Mouse (Mus musculus) T-cell, adult 2 months (primary cell): ENCODE data around the gene 2900026A02Rik.

Experiments
- DNase-seq: peaks from one replicate; pipeline ENCODE4 v3.0.0; 2022; ENCODE audit warnings: low spot score

Gene 2900026A02Rik

DNA sequence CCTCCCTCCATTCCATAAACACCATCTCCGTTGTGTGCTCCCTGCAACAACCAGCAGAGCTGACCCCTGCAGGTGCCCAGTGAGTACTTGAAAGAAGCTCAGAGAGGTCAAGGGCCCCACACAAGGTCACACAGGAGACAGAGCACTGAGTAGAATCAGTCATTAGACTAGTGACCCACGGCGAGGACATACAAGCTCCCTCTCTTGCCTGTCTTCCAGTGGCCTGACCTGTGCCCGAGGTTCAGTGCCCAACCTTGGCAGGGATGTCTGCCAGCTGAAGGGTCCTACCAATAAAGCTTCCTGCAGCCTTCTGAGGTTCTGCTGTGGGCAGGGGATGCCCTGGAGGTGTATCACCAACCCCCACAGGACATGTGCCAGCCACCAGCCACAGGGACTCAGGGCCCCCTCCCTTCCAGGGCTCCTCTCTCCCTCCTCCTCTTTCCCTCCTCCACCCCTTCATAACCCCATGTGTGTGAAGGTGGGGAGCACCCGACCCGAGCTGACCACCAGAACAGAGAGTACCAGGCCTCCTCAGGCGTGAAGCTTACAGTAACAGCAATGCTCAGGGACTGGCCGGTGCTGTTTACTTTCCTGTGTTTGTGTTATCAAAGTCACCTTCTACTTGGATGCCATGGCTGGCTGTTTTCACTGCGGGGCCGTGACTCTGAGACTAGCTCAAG, 8.7 kb downstream of the 2900026A02Rik start:
- no peak for DNase-seq

DNA sequence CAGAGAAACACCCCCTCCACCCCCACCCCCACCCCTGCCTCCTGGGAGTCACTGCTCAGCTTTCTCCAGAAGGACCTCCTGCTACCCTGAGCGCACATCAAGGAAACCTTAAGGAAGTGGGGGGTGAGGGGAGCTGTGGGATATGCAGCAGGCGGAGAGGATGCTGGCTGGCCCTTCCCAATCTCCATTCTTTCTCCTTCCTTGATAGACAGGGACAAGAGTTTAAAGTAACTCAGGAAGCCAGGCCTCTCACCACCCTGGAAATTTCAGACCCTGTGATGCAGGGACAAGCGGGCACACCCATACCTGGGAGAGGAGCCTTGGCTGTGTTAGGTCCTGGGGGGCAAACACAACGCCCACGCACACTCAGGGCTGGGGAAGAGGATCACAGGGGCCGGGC, 10.7 kb downstream of the 2900026A02Rik start:
- no peak for DNase-seq

GRCm38 (mm10) chr5:113209898-113210297, 11.1 kb downstream of the 2900026A02Rik start:
- no peak for DNase-seq

DNA sequence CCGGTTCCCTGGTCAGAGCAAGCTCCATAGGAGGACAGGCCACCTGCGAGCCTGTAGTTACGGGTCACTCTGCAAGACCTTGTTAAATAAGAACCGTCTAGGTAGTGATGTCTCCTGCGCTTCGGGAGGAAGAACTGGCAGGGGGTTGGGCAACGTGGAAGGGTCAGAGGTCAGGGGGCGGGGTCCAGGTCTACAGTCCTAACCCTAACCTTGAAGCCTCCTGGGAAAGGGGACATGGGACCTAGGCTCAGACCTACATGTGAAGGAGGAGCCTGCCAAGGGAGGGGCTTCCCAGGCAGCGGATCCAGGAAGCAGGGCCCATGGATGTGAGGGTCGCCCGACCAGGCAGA, 11.7 kb downstream of the 2900026A02Rik start:
- no peak for DNase-seq

- DNase-seq, result no peak
These were observed 12.2 kb downstream of the 2900026A02Rik start for GRCm38 (mm10) chr5:113208622-113209400.

- DNase-seq, result no peak
These were observed 13.0 kb downstream of the 2900026A02Rik start for GRCm38 (mm10) chr5:113208048-113208447.

DNA sequence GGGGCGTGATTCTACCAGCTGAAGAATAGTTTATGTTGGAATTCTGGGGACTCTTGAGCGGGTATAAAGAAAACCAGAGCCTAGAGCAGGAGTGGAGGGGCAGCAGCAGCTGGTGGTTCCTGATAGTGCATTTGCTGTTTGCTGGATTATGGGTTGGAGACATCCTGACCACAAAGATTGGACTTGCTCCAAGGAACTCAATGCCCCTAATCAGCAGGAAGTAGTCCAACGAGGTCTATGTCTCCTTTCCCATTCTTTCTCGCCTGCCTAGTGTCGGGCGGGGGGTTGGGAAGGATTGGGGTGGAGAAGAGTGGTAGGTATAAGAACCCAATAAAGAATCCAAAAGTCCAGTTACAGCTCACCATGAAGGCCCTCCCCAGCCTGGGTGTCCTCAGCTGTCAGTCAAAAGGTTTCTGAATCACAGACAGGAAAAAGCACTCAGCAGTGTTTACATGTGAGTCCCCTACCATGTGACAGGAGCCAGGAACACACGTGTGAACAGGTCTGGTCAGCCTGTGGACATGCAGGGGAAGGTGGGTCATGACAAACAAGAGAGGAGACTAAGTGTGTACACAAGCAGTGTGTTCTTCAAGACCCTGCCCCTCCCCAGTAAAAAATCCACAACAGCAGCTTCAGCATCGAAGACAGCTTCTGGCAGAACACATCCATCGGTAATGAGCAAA, 14.2 kb downstream of the 2900026A02Rik start:
- DNase-seq, result no peak

DNA sequence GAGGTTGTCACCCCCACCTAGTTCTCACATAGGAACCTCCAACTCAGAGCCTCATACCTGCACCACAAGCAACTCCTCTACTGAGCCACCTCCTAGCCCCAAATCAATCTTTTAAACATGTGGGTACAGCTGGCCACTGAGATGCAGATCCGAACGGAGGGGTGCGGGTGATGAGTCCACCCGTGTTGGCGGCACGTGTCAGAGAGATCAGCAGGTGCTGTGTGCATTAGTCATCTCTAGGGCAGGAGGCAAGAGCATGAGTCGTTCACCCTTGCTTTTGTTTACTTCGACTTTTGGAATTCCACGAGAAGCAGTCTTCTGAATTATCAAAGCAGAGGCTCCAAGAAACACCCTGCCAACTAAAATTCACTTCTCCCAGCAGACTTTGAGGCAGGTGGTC, 16.8 kb downstream of the 2900026A02Rik start:
- DNase-seq, result no peak

- no peak for DNase-seq
These were observed 21.3 kb downstream of the 2900026A02Rik start for GRCm38 (mm10) chr5:113199772-113200134.

DNA sequence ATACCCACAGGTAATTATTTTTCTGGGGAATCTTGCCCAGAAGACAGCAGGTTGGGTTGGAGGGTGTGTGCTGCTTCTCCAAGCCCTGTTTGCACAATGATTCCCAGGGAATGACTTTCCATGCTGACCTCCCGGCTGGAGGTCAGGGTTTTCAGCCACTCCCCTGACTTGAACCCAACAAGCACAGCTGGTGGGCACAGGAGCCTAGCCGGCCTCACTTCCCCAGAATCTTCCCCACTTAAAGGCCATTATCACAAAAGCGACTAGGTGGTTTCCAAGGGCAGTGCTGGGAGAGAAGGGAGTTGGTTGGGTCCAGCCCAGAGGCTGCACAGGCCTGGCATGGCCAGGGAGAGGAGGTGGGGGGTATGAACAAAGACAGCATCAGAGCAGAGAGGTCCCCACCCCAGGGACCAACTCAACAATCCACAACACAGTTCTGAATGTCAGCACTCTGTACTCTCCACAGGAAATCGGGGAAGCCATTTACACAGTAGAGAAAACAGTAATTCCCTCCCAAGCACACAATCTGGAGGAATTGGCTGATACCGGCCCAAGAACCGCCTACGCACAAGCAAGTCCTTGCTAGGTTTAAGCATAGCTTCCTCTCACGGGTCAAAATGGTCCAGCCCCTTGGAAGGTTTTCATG, 21.8 kb downstream of the 2900026A02Rik start:
- no peak for DNase-seq

- no peak for DNase-seq
These were observed 23.9 kb downstream of the 2900026A02Rik start for GRCm38 (mm10) chr5:113196916-113197794.

- DNase-seq, result no peak
These were observed 25.1 kb downstream of the 2900026A02Rik start for GRCm38 (mm10) chr5:113195907-113196306.

- DNase-seq, result no peak
These were observed 25.6 kb downstream of the 2900026A02Rik start for GRCm38 (mm10) chr5:113195451-113195850.

DNA sequence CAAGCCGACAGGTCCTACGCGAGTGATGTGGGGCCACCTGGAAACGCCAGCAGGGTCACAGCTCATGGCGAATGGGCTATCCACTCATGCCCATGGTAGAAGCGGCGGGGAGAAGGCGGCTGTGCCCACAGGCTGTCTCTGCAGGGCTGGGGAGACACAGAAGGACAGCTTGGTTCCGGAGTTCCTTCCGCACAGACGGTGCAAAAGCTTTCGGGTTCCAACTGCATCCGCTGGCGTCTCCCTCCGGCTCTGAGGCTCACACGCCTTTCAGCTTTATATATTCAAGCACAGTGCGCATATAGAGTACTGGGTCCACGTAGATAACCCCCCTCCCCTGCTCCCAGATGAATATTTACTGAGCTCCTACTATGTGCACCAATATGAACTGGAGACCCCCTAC, 27.3 kb downstream of the 2900026A02Rik start:
- no peak for DNase-seq

DNA sequence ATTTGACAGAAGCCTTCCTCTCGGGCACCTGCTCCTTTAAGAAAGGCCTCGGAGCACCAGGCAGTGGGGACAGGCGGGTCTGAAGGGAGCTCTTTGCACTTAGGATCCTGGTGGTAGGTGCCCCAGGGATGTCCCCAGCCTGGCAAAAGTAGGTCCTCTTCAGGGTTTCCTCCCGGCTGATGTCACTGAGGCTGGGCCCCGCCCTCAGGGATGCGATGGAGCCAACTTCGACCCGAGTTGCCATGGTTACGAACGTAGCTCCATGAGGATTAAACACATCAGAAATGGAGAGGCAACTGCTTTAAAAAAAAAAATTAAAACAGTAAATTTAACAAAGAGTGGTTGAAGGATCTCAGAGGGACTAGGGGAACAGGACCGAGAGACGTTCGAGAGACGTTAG, 29.1 kb downstream of the 2900026A02Rik start:
- DNase-seq, result no peak

GRCm38 (mm10) chr5:113190558-113190957, 30.5 kb downstream of the 2900026A02Rik start:
- DNase-seq, result no peak

- DNase-seq, result no peak
These were observed 39.6 kb downstream of the 2900026A02Rik start for GRCm38 (mm10) chr5:113181441-113181840.

DNA sequence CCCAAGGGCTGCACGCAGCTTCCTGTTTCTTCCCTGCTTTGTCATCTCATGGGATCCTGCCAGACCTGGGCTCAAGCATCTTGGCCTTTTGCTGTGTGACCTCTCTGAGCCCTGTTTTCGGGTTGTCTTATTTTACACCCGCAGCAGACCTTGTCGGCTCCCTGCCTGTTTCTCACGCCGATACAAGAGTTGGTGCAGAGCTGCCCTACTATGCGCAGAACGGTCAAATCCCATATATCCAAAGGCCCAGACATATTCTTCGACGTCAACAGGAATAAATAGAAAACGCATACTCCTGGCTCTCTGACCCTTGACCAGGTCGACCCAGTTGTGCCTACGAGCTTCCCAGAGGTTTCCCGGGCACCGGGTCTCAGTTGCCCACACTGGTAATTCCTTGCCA, 40.3 kb downstream of the 2900026A02Rik start:
- DNase-seq, result no peak

DNA sequence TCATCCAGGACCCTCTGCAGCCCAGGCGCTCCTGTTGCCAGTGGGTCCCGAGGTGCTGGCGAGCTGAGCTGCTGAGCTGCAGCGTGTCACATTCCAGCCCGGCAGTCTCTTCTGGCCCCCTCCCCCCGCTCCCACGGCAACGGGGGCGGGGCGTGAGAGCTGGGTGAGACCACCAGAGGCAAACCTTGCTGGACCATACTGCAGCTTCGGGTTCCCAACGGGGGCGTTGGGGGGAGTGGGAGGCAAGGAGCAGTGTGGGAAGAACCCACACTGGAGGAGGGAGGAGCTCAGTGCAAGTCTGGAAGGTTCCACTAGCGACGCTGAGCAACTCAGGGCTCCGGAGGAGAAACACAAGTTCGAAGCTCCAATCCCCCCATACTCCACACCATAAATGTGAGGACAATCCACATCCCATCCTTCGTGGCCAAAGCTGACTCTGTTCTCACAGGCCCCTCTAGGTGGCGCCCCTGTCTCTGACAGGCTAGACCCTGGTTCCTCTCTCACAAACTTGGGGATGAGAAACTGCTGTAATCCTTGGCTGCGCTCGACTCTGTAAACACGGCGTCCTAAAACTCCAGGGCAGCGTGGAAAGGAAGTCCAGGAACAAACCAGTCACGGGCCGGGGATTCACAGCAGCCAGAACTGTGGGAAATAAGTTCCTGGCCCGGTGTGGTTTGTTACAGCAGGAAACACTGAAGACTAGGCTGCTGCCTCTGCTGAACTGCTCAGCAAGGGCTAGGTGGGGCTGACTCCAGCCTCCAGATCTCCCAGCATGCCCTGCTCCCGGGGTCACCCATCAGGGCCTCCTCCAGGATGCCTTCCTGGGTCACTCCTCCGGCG, 41.0 kb downstream of the 2900026A02Rik start:
- DNase-seq, result no peak

- DNase-seq, result no peak
These were observed 41.6 kb downstream of the 2900026A02Rik start for GRCm38 (mm10) chr5:113179451-113179842.

GRCm38 (mm10) chr5:113175976-113176375, 45.1 kb downstream of the 2900026A02Rik start:
- DNase-seq, result no peak
